Mouse (Mus musculus): ENCODE measurements at regions not wholly inside any gene's neighbourhood (a gene's known extent, or its start where the extent isn't known, plus 50 kb on each side); places are given as distances from the start of the nearest gene placed in this dataset.

GRCm38 (mm10) chr11:28708431-28708830 is 124.3 kb upstream of the Ccdc85a start:
- TF ChIP-seq CHD2 (IDR thresholded peaks at IDR 0.05; ENCODE audit: low read depth, low read length) (no peak), HCFC1 (IDR thresholded peaks at IDR 0.05; ENCODE audit: borderline replicate concordance, insufficient read depth, low read length) (no peak), MAFK (IDR thresholded peaks at IDR 0.05; ENCODE audit: insufficient read depth, low read depth, low read length) (no peak), ZC3H11A (IDR thresholded peaks at IDR 0.05; ENCODE audit: borderline replicate concordance, low read depth, low read length) (no peak)

Data from ES-E14 (cell line).